Mouse (Mus musculus): ENCODE measurements at regions not wholly inside any gene's neighbourhood (a gene's known extent, or its start where the extent isn't known, plus 50 kb on each side); places are given as distances from the start of the nearest gene placed in this dataset.

DNA sequence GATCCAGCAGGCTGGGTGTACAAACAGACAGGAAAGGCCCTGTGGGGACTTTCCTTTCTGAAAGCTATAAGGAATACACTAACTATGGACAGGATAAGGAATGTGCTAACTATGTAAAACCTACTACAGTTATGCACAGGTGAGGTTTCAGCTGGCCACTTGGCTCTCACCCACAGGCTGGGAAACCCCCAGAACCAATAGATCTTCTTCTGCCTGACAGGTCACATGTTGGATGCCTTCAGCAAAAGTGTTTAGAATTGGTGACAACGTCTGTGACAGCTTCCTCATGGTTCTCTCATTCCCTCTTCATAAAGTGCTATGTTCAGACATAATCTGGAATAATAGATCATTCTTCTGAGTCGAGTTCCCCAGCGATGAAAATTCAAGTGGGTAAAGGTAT, 356.0 kb downstream of the Adgrl2 start:
- no peak for TF ChIP-seq POLR2A (IDR thresholded peaks at IDR 0.05; ENCODE audit: borderline replicate concordance, extremely low read depth, low read depth, low read length)
- TF ChIP-seq CTCF (IDR thresholded peaks at IDR 0.05; ENCODE audit: insufficient read depth, low read length) = no peak
